Mouse (Mus musculus) cortical plate, adult 2 months (tissue): Measurements from ENCODE around the gene Hscb.

Source experiments
- CTCF ChIP-seq: fragments of 200-500 bp; IDR thresholded peaks from 2 replicates; pipeline ENCODE4 v1.5.1; 2011; ENCODE audit warnings: mild to moderate bottlenecking, control low read depth, low read length; ENCODE audit not compliant: insufficient read depth; ENCODE audit errors: extremely low read depth
- POLR2A ChIP-seq: fragments of 200-500 bp; IDR thresholded peaks from 2 replicates; pipeline ENCODE4 v1.6.1; 2011; ENCODE audit warnings: mild to moderate bottlenecking, low read length, control low read depth; ENCODE audit not compliant: insufficient read depth; ENCODE audit errors: extremely low read depth

DNA sequence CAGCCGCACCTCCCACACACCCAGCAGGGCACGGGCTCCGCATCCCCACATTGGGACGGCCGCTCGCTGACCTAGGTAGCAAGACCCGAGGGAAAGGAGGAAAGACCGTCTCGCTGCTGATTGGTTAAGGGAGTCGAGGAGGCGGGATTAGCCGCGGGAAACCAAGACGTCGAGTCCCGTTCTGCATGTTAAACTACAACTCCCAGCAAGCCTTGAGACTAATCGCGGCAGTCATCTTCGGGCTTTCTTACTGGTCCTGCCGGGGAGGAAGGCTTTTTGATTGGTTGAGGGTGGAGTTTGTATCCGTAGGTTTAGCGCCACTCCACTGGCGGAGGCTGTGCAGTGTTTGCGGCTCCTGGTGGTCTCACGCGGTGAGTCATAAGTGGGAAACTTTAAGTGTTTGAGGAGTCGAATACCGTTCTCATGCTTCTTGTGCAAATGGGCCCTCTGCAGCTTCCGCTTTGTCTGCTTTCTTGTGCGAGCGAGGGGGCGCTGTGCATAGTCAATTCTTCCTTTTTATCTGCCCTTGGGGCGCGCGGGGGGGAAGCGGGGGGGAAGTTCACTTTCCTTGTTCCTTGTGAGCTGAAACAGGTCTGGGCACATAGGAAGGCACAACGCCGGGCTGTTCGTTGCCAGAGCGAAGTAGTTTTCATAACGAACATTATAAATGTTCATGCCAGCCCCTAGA is at the start of gene Hscb, which contains the start of gene Chek2:
- TF ChIP-seq POLR2A (peak; percentile 84), CTCF (peak; percentile 31; the same call in 1 of the 2 replicates)
